Mouse (Mus musculus): ENCODE data around the gene Rnh1. TPM values are rescaled to one million over a fixed set of nuclear protein-coding genes. Genes with fewer than 3 reads are reported as not detected.

Rnh1 gene
- total and polyA plus RNA-seq, 3 experiments: 71.4 to 94.5 TPM; not detected in 1

DNA sequence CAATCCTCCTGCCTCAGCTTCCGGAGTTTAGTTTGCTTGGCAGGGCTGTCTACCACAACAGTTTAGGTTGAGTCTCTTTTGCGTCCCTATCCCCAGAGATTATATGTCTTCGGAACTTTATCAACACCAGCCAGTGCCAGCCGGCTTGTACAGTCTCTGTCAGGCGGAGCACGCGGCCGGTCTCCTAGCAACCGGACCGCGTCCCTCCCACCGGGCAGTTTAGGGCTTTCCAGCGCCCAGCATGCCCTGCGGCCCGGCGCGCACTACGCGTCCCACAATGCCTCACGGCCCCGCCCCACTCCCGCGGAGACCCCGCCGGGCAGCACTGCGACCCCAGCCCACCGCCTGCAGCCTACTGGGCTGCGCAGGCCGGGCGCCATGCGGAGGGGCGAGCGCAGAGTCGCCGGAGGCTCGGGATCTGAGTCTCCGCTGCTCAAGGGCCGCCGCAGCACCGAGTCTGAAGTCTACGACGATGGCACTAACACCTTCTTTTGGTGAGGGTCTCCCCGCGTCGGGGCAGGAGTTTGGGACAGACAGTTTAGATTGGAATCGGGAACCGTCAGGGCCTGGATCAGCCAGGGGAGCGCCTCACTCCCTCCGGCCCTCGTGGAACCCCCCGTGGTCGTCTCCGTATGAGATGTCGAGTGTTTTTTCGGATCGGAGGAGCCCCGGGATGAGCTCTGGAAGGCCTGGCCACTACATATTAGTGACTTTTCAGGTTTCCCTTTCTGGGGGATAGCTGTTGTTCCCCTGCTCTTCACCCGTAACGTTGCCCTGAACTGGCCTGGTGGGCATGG is 41.4 kb downstream of the Rnh1 start (continued):
- TF ChIP-seq EP300 (IDR thresholded peaks at IDR 0.05; ENCODE audit: low read depth in 1 of 2, low read length in 2 of 2) (peak in 1 of 2 experiments; percentile 79; a peak in 2 of 4 replicates), MYB (IDR thresholded peaks at IDR 0.05; ENCODE audit: low read depth, low read length) (no peak), MAX (IDR thresholded peaks at IDR 0.05; ENCODE audit: low read length) (peak; percentile 91), SMC3 (IDR thresholded peaks at IDR 0.05; ENCODE audit: low read depth, low read length) (no peak)

DNA sequence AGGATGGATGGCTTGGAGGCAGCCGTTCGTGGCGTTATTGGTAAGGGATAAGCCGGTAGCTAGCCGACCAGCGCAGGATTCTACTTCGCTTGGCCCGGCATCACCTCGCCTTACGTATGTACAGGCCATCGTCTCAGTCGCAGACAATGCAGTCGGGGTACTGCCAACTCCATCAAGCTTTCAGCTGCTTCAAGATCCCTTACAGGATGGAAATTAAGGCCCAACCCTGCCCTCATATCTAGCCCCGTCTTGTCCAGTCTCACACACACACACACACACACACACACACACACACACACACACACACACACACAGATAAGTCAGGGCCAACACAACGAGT is 49.2 kb downstream of the Rnh1 start:
- no peaks in the 10 kb centered on the region for H3K79me2 ChIP-seq (ENCODE audit: control insufficient read depth, insufficient read depth, low read length, poor library complexity)
- peak overlapping the region; percentile 71 for H3K9ac ChIP-seq (ENCODE audit: control insufficient read depth, low read depth, low read length, poor library complexity, severe bottlenecking)
- no peaks in the 10 kb centered on the region for H3K9me3 ChIP-seq (replicated peaks; ENCODE audit: insufficient read depth, low read length)
- peaks cover 0 to 23% of the 10 kb centered on the region in 2 experiments; a peak in 2 of 4 replicates for H3K36me3 ChIP-seq (ENCODE audit: control insufficient read depth in 1 of 2, insufficient read depth in 2 of 2, low read length in 2 of 2)
- no peak overlapping the region for H3K27ac ChIP-seq (ENCODE audit: control insufficient read depth, low read depth, low read length)
- H3K27me3 ChIP-seq (ENCODE audit: control insufficient read depth in 1 of 2, insufficient read depth in 2 of 2, low read length in 2 of 2): no peaks in the 10 kb centered on the region
- no peak for DNase-seq (ENCODE audit: low read depth, low spot score)
- H3K4me1 ChIP-seq (ENCODE audit: control insufficient read depth in 1 of 2, insufficient read depth in 2 of 2, low read length in 2 of 2): peaks cover 7 to 22% of the 10 kb centered on the region in 2 experiments
- H3K4me3 ChIP-seq (ENCODE audit: control insufficient read depth in 1 of 2, insufficient read depth in 1 of 2, low read depth in 2 of 2, low read length in 2 of 2): peak overlapping the region; percentile 84 to 99
- no peak for TF ChIP-seq ZC3H11A (IDR thresholded peaks at IDR 0.05; ENCODE audit: low read depth, low read length)
- no peak for TF ChIP-seq CHD2 (IDR thresholded peaks at IDR 0.05; ENCODE audit: low read length)
- TF ChIP-seq CHD1 (IDR thresholded peaks at IDR 0.05; ENCODE audit: low read depth, low read length): no peak
- TF ChIP-seq KAT2A (conservative IDR thresholded peaks at IDR 0.05; ENCODE audit: low read depth, low read length): no peak
- no peak for TF ChIP-seq USF1 (IDR thresholded peaks at IDR 0.05; ENCODE audit: low read depth, low read length)
- no peak for TF ChIP-seq BHLHE40 (IDR thresholded peaks at IDR 0.05; ENCODE audit: borderline replicate concordance, low read depth, low read length)
- no peak for TF ChIP-seq TAL1 (IDR thresholded peaks at IDR 0.05; ENCODE audit: low read length)
- TF ChIP-seq CTCF (IDR thresholded peaks at IDR 0.05 in 2 of 3, conservative IDR thresholded peaks at IDR 0.05 in 1 of 3; ENCODE audit: control insufficient read depth in 1 of 3, insufficient read depth in 1 of 3, low read depth in 2 of 3, low read length in 3 of 3, poor library complexity in 1 of 3, severe bottlenecking in 1 of 3): no peak
- no peak for TF ChIP-seq POLR2AphosphoS5 (IDR thresholded peaks at IDR 0.05; ENCODE audit: borderline replicate concordance, low read depth, low read length)
- no peak for TF ChIP-seq RAD21 (IDR thresholded peaks at IDR 0.05; ENCODE audit: low read depth, low read length)
- no peak for TF ChIP-seq MAZ (IDR thresholded peaks at IDR 0.05; ENCODE audit: low read depth, low read length)
- no peak for TF ChIP-seq TCF12 (IDR thresholded peaks at IDR 0.05; ENCODE audit: low read depth, low read length)
- TF ChIP-seq EP300 (IDR thresholded peaks at IDR 0.05; ENCODE audit: low read depth in 1 of 2, low read length in 2 of 2): no peak
- no peak for TF ChIP-seq USF2 (IDR thresholded peaks at IDR 0.05; ENCODE audit: borderline replicate concordance in 1 of 2, insufficient read depth in 1 of 2, low read depth in 1 of 2, low read length in 2 of 2)

Measured in MEL (cell line).